Mouse (Mus musculus) ES-E14 (cell line): ENCODE results near the gene Syt11. TPM values are rescaled to one million over a fixed set of nuclear protein-coding genes. Genes with fewer than 3 reads are reported as not detected.
"Not testable (repeated sequence)": the region's sequence is repeated elsewhere in the genome, so short reads cannot be mapped to it uniquely, and the experiment has no call there.

Experiments
- DNase-seq: peaks from one replicate; pipeline ENCODE4 v3.0.0-alpha.2; 2013; ENCODE audit warnings: low read depth, low spot score
- H3K27ac ChIP-seq: 2 replicates; pipeline ENCODE4 v1.5.1; 2012; ENCODE audit warnings: low read depth, mild to moderate bottlenecking, low read length, moderate library complexity, mixed read lengths; ENCODE audit not compliant: poor library complexity, insufficient read depth, severe bottlenecking
- H3K36me3 ChIP-seq: 2 replicates; pipeline ENCODE4 v1.6.1; 2012; ENCODE audit warnings: mild to moderate bottlenecking, low read length, moderate library complexity, mixed read lengths; ENCODE audit not compliant: control insufficient read depth, poor library complexity, insufficient read depth, severe bottlenecking
- H3K4me1 ChIP-seq, 2 experiments: fragments of 150-350 bp in 1 of 2; sonication (generic) in 1 of 2; 2 replicates each; pipeline ENCODE4 v1.6.1; 2012; ENCODE audit warnings: low read length in 2 of 2, mild to moderate bottlenecking in 1 of 2, mixed read lengths in 1 of 2; ENCODE audit not compliant: control insufficient read depth in 2 of 2, insufficient read depth in 2 of 2, poor library complexity in 1 of 2
- H3K4me3 ChIP-seq, 2 experiments: fragments of 150-350 bp in 1 of 2; sonication (generic) in 1 of 2; 2 replicates each; pipeline ENCODE4 v1.5.1; 2012; ENCODE audit warnings: low read length in 2 of 2, low read depth in 1 of 2, mild to moderate bottlenecking in 1 of 2, mixed read lengths in 1 of 2; ENCODE audit not compliant: insufficient read depth in 1 of 2, poor library complexity in 1 of 2, severe bottlenecking in 1 of 2
- H3K9ac ChIP-seq: 2 replicates; pipeline ENCODE4 v1.6.1; 2012; ENCODE audit warnings: low read depth, mild to moderate bottlenecking, low read length, mixed read lengths; ENCODE audit not compliant: poor library complexity, insufficient read depth, severe bottlenecking
- H3K9me3 ChIP-seq: fragments of 150-350 bp; sonication (generic); 2 replicates; pipeline ENCODE4 v1.6.1; 2012; ENCODE audit warnings: low read depth, mild to moderate bottlenecking, low read length; ENCODE audit not compliant: control insufficient read depth, insufficient read depth
- CHD2 ChIP-seq: IDR thresholded peaks from 2 replicates; pipeline ENCODE4 v1.6.1; 2014; ENCODE audit warnings: mild to moderate bottlenecking, low read depth, low read length, inconsistent platforms
- HCFC1 ChIP-seq: IDR thresholded peaks from 2 replicates; pipeline ENCODE4 v1.6.1; 2012; ENCODE audit warnings: low read length, inconsistent platforms, borderline replicate concordance; ENCODE audit not compliant: insufficient read depth
- MAFK ChIP-seq: IDR thresholded peaks from 2 replicates; pipeline ENCODE4 v1.6.1; 2014; ENCODE audit warnings: mild to moderate bottlenecking, low read depth, low read length, inconsistent platforms; ENCODE audit not compliant: insufficient read depth
- ZC3H11A ChIP-seq: IDR thresholded peaks from 2 replicates; pipeline ENCODE4 v1.6.1; 2012; ENCODE audit warnings: low read depth, mild to moderate bottlenecking, inconsistent platforms, low read length, borderline replicate concordance
- in situ Hi-C, 2 experiments: fragments of 600-800 bp; cut with MboI; formaldehyde crosslinking; loops; one replicate each; pipeline ENCODE4 v1.15.1; 2025; ENCODE audit warnings: low sequenced_read_pairs in 2 of 2, inconsistent platforms in 1 of 2; ENCODE audit not compliant: unreplicated experiment in 2 of 2
- total RNA-seq: library from RNA; depleted of rRNA; stranded (reverse); fragments of 300-350 nt; gene quantifications from 2 replicates; pipeline ENCODE4 v1.2.3, GENCODE M21; 2012

Syt11 gene
- total RNA-seq, 1 experiment: 12.4 TPM

GRCm38 (mm10) chr3:88784889-88785288, 9.9 kb upstream of the Syt11 start:
- 0 out of 4 replicates have a peak, but pooled peaks cover 0 to 2% of the 10 kb centered on the region in 2 experiments for H3K4me1 ChIP-seq
- in situ Hi-C loops: no loop called here

GRCm38 (mm10) chr3:88773163-88773562, 1.8 kb downstream of the Syt11 start:
- H3K9me3 ChIP-seq, H3K9ac ChIP-seq, H3K27ac ChIP-seq, H3K4me1 ChIP-seq, H3K36me3 ChIP-seq, H3K4me3 ChIP-seq, in situ Hi-C loops, DNase-seq: not testable (repeated sequence)

More at GRCm38 (mm10) chr3:88784889-88785288, 9.9 kb upstream of the Syt11 start:
- Histone ChIP-seq H3K27ac (no peak overlapping the region), H3K4me3 (no peak overlapping the region), H3K36me3 (peaks cover 3% of the 10 kb centered on the region; the same call in 1 of the 2 replicates), H3K9me3 (no peaks in the 10 kb centered on the region), H3K9ac (no peak overlapping the region)
- no peak for DNase-seq
- TF ChIP-seq MAFK (no peak), CHD2 (no peak), ZC3H11A (no peak), HCFC1 (no peak)

GRCm38 (mm10) chr3:88772399-88772798, 2.6 kb downstream of the Syt11 start:
- H3K4me3 ChIP-seq, H3K9me3 ChIP-seq, H3K9ac ChIP-seq, H3K27ac ChIP-seq, in situ Hi-C loops, H3K4me1 ChIP-seq, H3K36me3 ChIP-seq: not testable (repeated sequence)
- DNase-seq: peak; percentile 59

- DNase-seq, H3K36me3 ChIP-seq, H3K9ac ChIP-seq, H3K27ac ChIP-seq, in situ Hi-C loops, H3K9me3 ChIP-seq, H3K4me1 ChIP-seq: not testable (repeated sequence)
- peak overlapping the region; percentile 59; a peak in 3 of 4 replicates for H3K4me3 ChIP-seq
Observed at GRCm38 (mm10) chr3:88771941-88772280, 3.1 kb downstream of the Syt11 start.

- in situ Hi-C loops, H3K4me1 ChIP-seq, H3K9me3 ChIP-seq, DNase-seq, H3K27ac ChIP-seq, H3K36me3 ChIP-seq: not testable (repeated sequence)
- H3K4me3 ChIP-seq: peak overlapping the region; percentile 59
- peak overlapping the region; percentile 74 for H3K9ac ChIP-seq
Observed at GRCm38 (mm10) chr3:88771189-88771940, 3.6 kb downstream of the Syt11 start.
